Comparison of ENCODE assay signal across 8 mouse cellular contexts in the genomic region with DNA sequence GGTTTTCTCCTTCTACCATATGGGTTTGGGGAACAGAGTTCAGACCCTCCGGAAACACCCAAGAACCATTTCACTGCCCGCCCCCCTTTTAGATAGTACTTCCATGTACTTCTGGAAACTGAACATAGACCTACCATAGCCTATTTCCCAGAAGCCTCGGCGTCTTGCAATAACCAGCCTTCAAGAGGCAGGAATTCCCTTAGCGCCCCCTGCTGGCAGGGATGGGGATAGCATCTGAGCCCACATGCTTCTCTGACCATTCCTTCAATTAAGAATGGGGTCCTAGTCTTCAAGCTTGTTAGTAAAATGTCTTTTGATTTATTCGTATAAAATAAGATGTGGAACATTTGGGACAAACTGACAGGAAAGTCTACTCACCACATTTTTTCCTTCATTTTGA.
DNase-seq lines count a peak whose midpoint lies in the region; ATAC-seq and TF ChIP-seq lines count a peak whose summit lies in the region.
"Had no signal": no experiment of that assay in that cellular context is flagged by ENCODE, and none has a peak within 500 bp of the region (broad histone marks: within the 10 kb centered on the region; RNA-seq: fewer than 3 reads in every experiment).

No protein-coding gene starts in this region.

- no peak for TF ChIP-seq POLR2A in spleen, adult 2 months (IDR thresholded peaks at IDR 0.05; ENCODE audit: low read depth, low read length)

- no peak overlapping the region for H3ac ChIP-seq in C2C12 (ENCODE audit: control insufficient read depth, insufficient read length, low read depth)

- H3K36me3 ChIP-seq in intestine, postnatal 0 days (ENCODE audit: control insufficient read depth, insufficient read depth), result no peaks in the 10 kb centered on the region; the same call in 1 of the 2 replicates
- no peaks in the 10 kb centered on the region for H3K36me3 ChIP-seq in intestine, embryonic 15.5 days
- H3K36me3 ChIP-seq in C2C12 (ENCODE audit: control insufficient read depth, insufficient read depth), result no peaks in the 10 kb centered on the region
- H3K36me3 ChIP-seq in G1E (replicated peaks), result peaks cover 36% of the 10 kb centered on the region
- H3K36me3 ChIP-seq in liver, embryonic 14.5 days (replicated peaks; ENCODE audit: control insufficient read depth, insufficient read depth, low read depth), result no peaks in the 10 kb centered on the region
- peaks cover 9% of the 10 kb centered on the region for H3K36me3 ChIP-seq in spleen, adult 2 months (ENCODE audit: control insufficient read depth, insufficient read depth, low read length)
- H3K36me3 ChIP-seq: lung, embryonic 15.5 days had no signal

- no peak overlapping the region for H3K4me3 ChIP-seq in intestine, postnatal 0 days (ENCODE audit: low read depth, low read length)
- H3K4me3 ChIP-seq in intestine, embryonic 15.5 days (replicated peaks), result no peak overlapping the region
- H3K4me3 ChIP-seq in C2C12 (ENCODE audit: insufficient read depth, poor library complexity, severe bottlenecking) (no peak overlapping the region), G1E (ENCODE audit: low read depth, low read length) (no peak overlapping the region)
- no peak overlapping the region for H3K4me3 ChIP-seq in liver, embryonic 14.5 days (ENCODE audit: insufficient read depth in 1 of 2, low read depth in 2 of 2, low read length in 2 of 2)
- no peak overlapping the region for H3K4me3 ChIP-seq in spleen, adult 2 months (ENCODE audit: extremely low read depth, insufficient read depth, insufficient read length)
- H3K4me3 ChIP-seq: lung, embryonic 15.5 days had no signal

- H3K4me2 ChIP-seq in intestine, postnatal 0 days (replicated peaks; ENCODE audit: low read depth), result no peak overlapping the region
- H3K4me2 ChIP-seq in intestine, embryonic 15.5 days (replicated peaks), result no peak overlapping the region
- no peak overlapping the region for H3K4me2 ChIP-seq in liver, embryonic 14.5 days (ENCODE audit: low read depth)
- H3K4me2 ChIP-seq: lung, embryonic 15.5 days had no signal

- H3K27ac ChIP-seq in intestine, postnatal 0 days (ENCODE audit: low read depth, low read length), result no peak overlapping the region
- no peak overlapping the region for H3K27ac ChIP-seq in intestine, embryonic 15.5 days
- H3K27ac ChIP-seq in liver, embryonic 14.5 days, result no peak overlapping the region
- H3K27ac ChIP-seq in spleen, adult 2 months (ENCODE audit: insufficient read depth, low read length), result no peak overlapping the region
- H3K27ac ChIP-seq: lung, embryonic 15.5 days had no signal

- no peaks in the 10 kb centered on the region for H3K9me3 ChIP-seq in intestine, postnatal 0 days (ENCODE audit: control insufficient read depth)
- no peaks in the 10 kb centered on the region for H3K9me3 ChIP-seq in intestine, embryonic 15.5 days
- H3K9me3 ChIP-seq in G1E (replicated peaks), result no peaks in the 10 kb centered on the region
- H3K9me3 ChIP-seq in liver, embryonic 14.5 days (ENCODE audit: control insufficient read depth, low read length), result no peaks in the 10 kb centered on the region
- H3K9me3 ChIP-seq: lung, embryonic 15.5 days had no signal

- peak; percentile 89 for TF ChIP-seq CTCF in intestine, postnatal 0 days (IDR thresholded peaks at IDR 0.05; ENCODE audit: low read depth)
- TF ChIP-seq CTCF in C2C12 (IDR thresholded peaks at IDR 0.05; ENCODE audit: control insufficient read depth, insufficient read depth, insufficient read length) (peak; percentile 60), G1E (IDR thresholded peaks at IDR 0.05; ENCODE audit: low read depth, low read length) (peak; percentile 94)
- peak; percentile 94 for TF ChIP-seq CTCF in liver, embryonic 14.5 days (IDR thresholded peaks at IDR 0.05; ENCODE audit: low read depth)
- TF ChIP-seq CTCF in spleen, adult 2 months (IDR thresholded peaks at IDR 0.05; ENCODE audit: extremely low read depth, insufficient read depth, insufficient read length, insufficient replicate concordance), result peak; percentile 67; the same call in 1 of the 2 replicates

- no peaks in the 10 kb centered on the region for H3K4me1 ChIP-seq in intestine, postnatal 0 days (replicated peaks; ENCODE audit: control insufficient read depth, insufficient read depth, low read length)
- 0 out of 2 replicates have a peak, but pooled peaks cover 10% of the 10 kb centered on the region for H3K4me1 ChIP-seq in intestine, embryonic 15.5 days (replicated peaks)
- H3K4me1 ChIP-seq in G1E (ENCODE audit: insufficient read depth, low read depth, low read length), result peaks cover 8% of the 10 kb centered on the region; the same call in 1 of the 2 replicates
- H3K4me1 ChIP-seq in liver, embryonic 14.5 days (replicated peaks; ENCODE audit: control insufficient read depth in 2 of 2, insufficient read depth in 2 of 2, low read length in 1 of 2), result no peaks in the 10 kb centered on the region
- H3K4me1 ChIP-seq in spleen, adult 2 months (ENCODE audit: control insufficient read depth, insufficient read depth, insufficient read length), result no peaks in the 10 kb centered on the region

- DNase-seq in G1E (ENCODE audit: low spot score), result peak; percentile 47
- DNase-seq in embryo, embryonic 10.5 days (ENCODE audit: low spot score), result peak; percentile 75
- peak in 2 of 3 experiments; percentile 13 to 24 for DNase-seq in liver, embryonic 14.5 days (ENCODE audit: low read depth in 3 of 3, low spot score in 3 of 3)
- peak; percentile 12 to 27 for DNase-seq in spleen, adult 2 months (ENCODE audit: low read depth in 1 of 2, low spot score in 2 of 2)

- TF ChIP-seq EP300 in liver, embryonic 14.5 days (IDR thresholded peaks at IDR 0.05; ENCODE audit: low read depth), result no peak

- no peak for ATAC-seq in intestine, postnatal 0 days
- ATAC-seq in intestine, embryonic 15.5 days, result no peak
- ATAC-seq in G1E (ENCODE audit: extremely low read depth, insufficient number of reproducible peaks, low FRiP score, poor library complexity, severe bottlenecking), result no peak
- ATAC-seq in liver, embryonic 14.5 days (ENCODE audit: insufficient read depth), result no peak

- H3K9ac ChIP-seq in intestine, postnatal 0 days (ENCODE audit: low read depth, low read length), result no peak overlapping the region
- H3K9ac ChIP-seq in intestine, embryonic 15.5 days, result no peak overlapping the region
- H3K9ac ChIP-seq in liver, embryonic 14.5 days (replicated peaks), result no peak overlapping the region
- H3K9ac ChIP-seq: lung, embryonic 15.5 days had no signal

- H3K79me3 ChIP-seq in C2C12 (ENCODE audit: low read depth), result no peaks in the 10 kb centered on the region

- 52% methylated on average over 6 of the region's 6 CpGs for WGBS in intestine, postnatal 0 days
- WGBS in intestine, embryonic 15.5 days, result 45% methylated on average over 6 of the region's 6 CpGs
- WGBS in liver, embryonic 14.5 days (ENCODE audit: insufficient replicate concordance), result 29% methylated on average over 6 of the region's 6 CpGs
- 44% methylated on average over 6 of the region's 6 CpGs for WGBS in spleen, adult 2 months

- 0 out of 2 replicates have a peak, but pooled peaks cover 2% of the 10 kb centered on the region for H3K27me3 ChIP-seq in intestine, postnatal 0 days (replicated peaks; ENCODE audit: control insufficient read depth, insufficient read depth, low read length)
- H3K27me3 ChIP-seq in intestine, embryonic 15.5 days (replicated peaks), result no peaks in the 10 kb centered on the region
- H3K27me3 ChIP-seq in C2C12 (ENCODE audit: control insufficient read depth, insufficient read depth, insufficient read length) (no peaks in the 10 kb centered on the region), G1E (ENCODE audit: insufficient read depth, low read length) (no peaks in the 10 kb centered on the region)
- no peaks in the 10 kb centered on the region for H3K27me3 ChIP-seq in liver, embryonic 14.5 days (ENCODE audit: control insufficient read depth, insufficient read depth, low read length)
- H3K27me3 ChIP-seq in spleen, adult 2 months (ENCODE audit: control insufficient read depth, insufficient read depth, low read length), result no peaks in the 10 kb centered on the region
- H3K27me3 ChIP-seq: lung, embryonic 15.5 days had no signal

- H3K79me2 ChIP-seq in C2C12 (ENCODE audit: control insufficient read depth, insufficient read depth), result no peaks in the 10 kb centered on the region

TF ChIP-seq in C2C12, 6 proteins besides CTCF, POLR2A, EP300 and RAD21:
- TF ChIP-seq MAX (IDR thresholded peaks at IDR 0.05) (no peak), MYOD1 (IDR thresholded peaks at IDR 0.05; ENCODE audit: control insufficient read depth, insufficient read length, low read depth) (no peak)

Comparison
In these comparisons a context has a peak if more than half of its experiments do, and no peak if none do; other contexts are left out.
1. DNase-seq: peak in every context shown above with its lines; median percentile 75 in embryo, embryonic 10.5 days; 47 in G1E; 20 in spleen, adult 2 months; 18 in liver, embryonic 14.5 days.